Comparison of ENCODE assay signal across 8 mouse cellular contexts in genomic region chr4:115097146-115097496, GRCm38 (mm10). TPM values are rescaled to one million over a fixed set of nuclear protein-coding genes. Genes with fewer than 3 reads are reported as not detected.
DNase-seq lines count a peak whose midpoint lies in the region; ATAC-seq and TF ChIP-seq lines count a peak whose summit lies in the region.

No protein-coding gene starts in this region.

- H3K4me3 ChIP-seq in forebrain, embryonic 12.5 days (replicated peaks), result no peak overlapping the region
- peak overlapping the region; percentile 9; the same call in 1 of the 2 replicates for H3K4me3 ChIP-seq in kidney, adult 2 months (ENCODE audit: insufficient read depth, low read depth, low read length)
- H3K4me3 ChIP-seq in lung, embryonic 16.5 days (ENCODE audit: low read length), result peak overlapping the region; percentile 12; the same call in 1 of the 2 replicates
- H3K4me3 ChIP-seq in small intestine, adult 2 months (ENCODE audit: low read depth, low read length), result peak overlapping the region; percentile 42

- TF ChIP-seq POLR2A in kidney, adult 2 months (IDR thresholded peaks at IDR 0.05; ENCODE audit: low read depth, low read length), result no peak
- TF ChIP-seq POLR2A in small intestine, adult 2 months (IDR thresholded peaks at IDR 0.05; ENCODE audit: low read depth, low read length), result no peak

- peak; percentile 62 for TF ChIP-seq CTCF in kidney, adult 2 months (conservative IDR thresholded peaks at IDR 0.05; ENCODE audit: insufficient read depth, insufficient read length, low read depth, low read length)
- TF ChIP-seq CTCF in small intestine, adult 2 months (IDR thresholded peaks at IDR 0.05; ENCODE audit: extremely low read depth, insufficient read length, insufficient replicate concordance, low read depth, low read length), result peak; percentile 69; the same call in 1 of the 2 replicates

- 0 out of 2 replicates have a peak, but pooled peaks have one; percentile 24 for ATAC-seq in forebrain, embryonic 12.5 days (ENCODE audit: low FRiP score)
- no peak for ATAC-seq in lung, embryonic 16.5 days (ENCODE audit: low read depth)

- H3K36me3 ChIP-seq in forebrain, embryonic 12.5 days (replicated peaks), result no peaks in the 10 kb centered on the region
- H3K36me3 ChIP-seq in kidney, adult 2 months (ENCODE audit: control insufficient read depth, insufficient read depth, low read length), result peaks cover 2% of the 10 kb centered on the region; the same call in 1 of the 2 replicates
- no peaks in the 10 kb centered on the region for H3K36me3 ChIP-seq in lung, embryonic 16.5 days (ENCODE audit: control insufficient read depth, insufficient read depth, low read length)
- no peaks in the 10 kb centered on the region for H3K36me3 ChIP-seq in small intestine, adult 2 months (ENCODE audit: control insufficient read depth, insufficient read depth, low read length)

- peaks cover 69% of the 10 kb centered on the region for H3K27me3 ChIP-seq in forebrain, embryonic 12.5 days
- no peaks in the 10 kb centered on the region for H3K27me3 ChIP-seq in kidney, adult 2 months (replicated peaks; ENCODE audit: control insufficient read depth, insufficient read depth, low read length)
- no peaks in the 10 kb centered on the region; the same call in 1 of the 2 replicates for H3K27me3 ChIP-seq in lung, embryonic 16.5 days (ENCODE audit: control insufficient read depth, insufficient read depth, low read depth, low read length)
- H3K27me3 ChIP-seq in small intestine, adult 2 months (ENCODE audit: control insufficient read depth, insufficient read depth, low read length), result 0 out of 2 replicates have a peak, but pooled peaks cover 3% of the 10 kb centered on the region

- 1% methylated on average over 6 of the region's 6 CpGs for WGBS in forebrain, embryonic 12.5 days
- WGBS in kidney, adult 2 months, result under 1% methylated on average over 6 of the region's 6 CpGs
- WGBS in lung, embryonic 16.5 days, result 0% methylated on average over 6 of the region's 6 CpGs
- under 1% methylated on average over 6 of the region's 6 CpGs for WGBS in small intestine, adult 2 months

- peak; percentile 44 for DNase-seq in right cerebral cortex, postnatal 4 days
- no peak for DNase-seq in right cerebral cortex, postnatal 36 days (ENCODE audit: low spot score in 2 of 2)
- peak; percentile 56 for DNase-seq in kidney, adult 2 months
- DNase-seq in adrenal gland, adult 18-20 months (ENCODE audit: low spot score in 2 of 2), result no peak
- no peak for DNase-seq in B cell, adult 2 months

- no peak overlapping the region for H3K27ac ChIP-seq in forebrain, embryonic 12.5 days
- peak overlapping the region; percentile 83 for H3K27ac ChIP-seq in kidney, adult 2 months (ENCODE audit: insufficient read depth, low read depth, low read length)
- H3K27ac ChIP-seq in lung, embryonic 16.5 days (ENCODE audit: low read length), result no peak overlapping the region
- H3K27ac ChIP-seq in small intestine, adult 2 months (ENCODE audit: insufficient read depth, low read depth, low read length), result no peak overlapping the region

- H3K9ac ChIP-seq in forebrain, embryonic 12.5 days, result no peak overlapping the region
- no peak overlapping the region for H3K9ac ChIP-seq in lung, embryonic 16.5 days (ENCODE audit: low read length)

- H3K4me2 ChIP-seq in forebrain, embryonic 12.5 days, result peak overlapping the region; percentile 13; the same call in 1 of the 2 replicates
- peak overlapping the region; percentile 77 for H3K4me2 ChIP-seq in lung, embryonic 16.5 days (ENCODE audit: low read depth, low read length)

- H3K9me3 ChIP-seq in forebrain, embryonic 12.5 days, result no peaks in the 10 kb centered on the region
- H3K9me3 ChIP-seq in lung, embryonic 16.5 days (ENCODE audit: control insufficient read depth, low read length), result no peaks in the 10 kb centered on the region

- H3K4me1 ChIP-seq in forebrain, embryonic 12.5 days, result peaks cover 18% of the 10 kb centered on the region
- peaks cover 29% of the 10 kb centered on the region for H3K4me1 ChIP-seq in kidney, adult 2 months (ENCODE audit: control insufficient read depth, insufficient read depth, low read length)
- H3K4me1 ChIP-seq in lung, embryonic 16.5 days (replicated peaks; ENCODE audit: control insufficient read depth, insufficient read depth, low read length), result peaks cover 8% of the 10 kb centered on the region
- H3K4me1 ChIP-seq in small intestine, adult 2 months (ENCODE audit: control insufficient read depth, insufficient read depth, insufficient read length, low read length), result peaks cover 8% of the 10 kb centered on the region

RNA-seq across cellular contexts. Expression of gene Pdzk1ip1, which starts 8.6 kb away (rescaled TPM):
- 8.2 and 9.7 TPM in 2 replicates for polyA plus RNA-seq in forebrain, embryonic 12.5 days (2016; fragmentation: Nextera tagmentation; extraction: Ambion mirVana)
- polyA plus RNA-seq in kidney, adult 2 months (2012; rRNA removed), result 3,641 and 4,008 TPM in 2 replicates
- polyA plus RNA-seq in lung, embryonic 16.5 days (2015; fragmentation: Nextera tagmentation; extraction: Ambion mirVana), result 33.8 and 37.9 TPM in 2 replicates
- polyA plus RNA-seq in small intestine, adult 2 months (2012; rRNA removed), result 8.4 and 10.7 TPM in 2 replicates
- total RNA-seq in adrenal gland, adult 18-20 months (2021), result 1 to 10 TPM in 1 of 2 experiments, under 1 TPM in 1; 0.99 to 1.0 TPM

RNA-seq across cellular contexts. Expression of gene Cyp4x1, which starts 37.0 kb away (rescaled TPM):
- polyA plus RNA-seq in forebrain, embryonic 12.5 days (2016; fragmentation: Nextera tagmentation; extraction: Ambion mirVana), result 0.83 and 1.1 TPM in 2 replicates
- polyA plus RNA-seq in kidney, adult 2 months (2012; rRNA removed), result 0.04 and 0.06 TPM in 2 replicates
- not detected in 2 replicates for polyA plus RNA-seq in lung, embryonic 16.5 days (2015; fragmentation: Nextera tagmentation; extraction: Ambion mirVana)
- not detected in 2 replicates for polyA plus RNA-seq in small intestine, adult 2 months (2012; rRNA removed)
- total RNA-seq in adrenal gland, adult 18-20 months (2021), result not detected

RNA-seq across cellular contexts. Expression of gene Tal1, which starts 40.9 kb away (rescaled TPM):
- polyA plus RNA-seq in forebrain, embryonic 12.5 days (2016; fragmentation: Nextera tagmentation; extraction: Ambion mirVana), result 1.6 and 2.8 TPM in 2 replicates
- polyA plus RNA-seq in kidney, adult 2 months (2012; rRNA removed), result 1.7 and 1.8 TPM in 2 replicates
- polyA plus RNA-seq in lung, embryonic 16.5 days (2015; fragmentation: Nextera tagmentation; extraction: Ambion mirVana), result 1.6 and 1.7 TPM in 2 replicates
- polyA plus RNA-seq in small intestine, adult 2 months (2012; rRNA removed), result 0.71 and 1.8 TPM in 2 replicates
- total RNA-seq in adrenal gland, adult 18-20 months (2021), result 1 to 10 TPM; 2.5 TPM

Comparison
In these comparisons a context has a peak if more than half of its experiments do, and no peak if none do; other contexts are left out.
1. DNase-seq: peak in right cerebral cortex, postnatal 4 days (single experiment) and kidney, adult 2 months (single experiment); none in right cerebral cortex, postnatal 36 days (0 of 2), adrenal gland, adult 18-20 months (0 of 2) and B cell, adult 2 months (0 of 2).
2. RNA of gene Pdzk1ip1, which starts 8.6 kb away (polyA plus RNA-seq): 3,641 to 4,008 TPM in kidney, adult 2 months; 33.8 to 37.9 TPM in lung, embryonic 16.5 days, 8.2 to 9.7 TPM in forebrain, embryonic 12.5 days and 8.4 to 10.7 TPM in small intestine, adult 2 months; every median in the first group is over 10 times any median in the second.